Mouse (Mus musculus) spleen, adult 12 weeks (tissue): ENCODE data around the gene Polr3e.

Experiments used
- DNase-seq: peaks from one replicate; pipeline ENCODE4 v3.0.0; 2022; ENCODE audit warnings: low spot score

The Polr3e gene

DNA sequence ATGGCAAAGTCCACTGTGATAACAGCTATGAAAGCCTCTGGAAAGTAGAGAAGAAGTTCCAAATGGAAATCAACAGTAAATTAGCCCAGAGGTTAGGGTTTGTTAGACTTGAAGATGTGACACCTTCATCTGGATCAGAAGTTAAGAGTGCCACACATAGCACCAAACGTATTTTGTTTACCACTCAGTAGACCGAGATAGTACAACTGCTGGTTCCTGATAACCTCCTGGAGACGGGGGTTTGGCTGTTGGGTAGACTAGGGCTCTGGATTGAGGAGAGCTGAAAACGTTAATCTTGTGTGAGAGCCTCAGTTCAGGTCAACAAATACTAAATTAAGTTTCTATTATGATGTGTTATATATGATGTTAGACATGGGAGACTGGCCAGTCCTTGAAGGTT is 62.5 kb downstream of the Polr3e start:
- peak; percentile 54 for DNase-seq

- peak; percentile 70 for DNase-seq
Observed at GRCm38 (mm10) chr7:120980931-120981924, 63.7 kb downstream of the Polr3e start.

- peak; percentile 95 for DNase-seq
Observed at GRCm38 (mm10) chr7:120982200-120982841, 64.8 kb downstream of the Polr3e start, which contains the start of the genes Cdr2 and Mfsd13b. Cdr2 (minus strand) TSS chr7:120982312. Mfsd13b (plus strand) TSS chr7:120982509.

DNA sequence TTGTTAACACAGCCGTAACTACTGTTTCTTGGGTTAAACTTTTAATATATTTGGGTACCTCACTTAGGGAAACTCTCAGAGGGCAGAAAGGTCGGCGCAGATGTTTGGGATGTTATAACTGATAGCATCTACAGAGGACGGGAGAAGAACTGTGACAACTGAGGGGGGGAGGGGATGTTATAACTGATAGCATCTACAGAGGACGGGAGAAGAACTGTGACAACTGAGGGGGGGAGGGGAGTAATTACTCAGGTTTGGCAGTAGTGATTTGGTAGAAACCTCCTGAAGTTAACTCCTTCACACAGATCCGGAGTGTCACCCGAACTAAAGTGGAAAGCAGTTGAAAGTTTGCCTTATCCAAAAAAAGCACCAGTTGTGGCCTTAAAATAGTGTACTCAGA is 65.4 kb downstream of the Polr3e start:
- DNase-seq, result no peak

DNA sequence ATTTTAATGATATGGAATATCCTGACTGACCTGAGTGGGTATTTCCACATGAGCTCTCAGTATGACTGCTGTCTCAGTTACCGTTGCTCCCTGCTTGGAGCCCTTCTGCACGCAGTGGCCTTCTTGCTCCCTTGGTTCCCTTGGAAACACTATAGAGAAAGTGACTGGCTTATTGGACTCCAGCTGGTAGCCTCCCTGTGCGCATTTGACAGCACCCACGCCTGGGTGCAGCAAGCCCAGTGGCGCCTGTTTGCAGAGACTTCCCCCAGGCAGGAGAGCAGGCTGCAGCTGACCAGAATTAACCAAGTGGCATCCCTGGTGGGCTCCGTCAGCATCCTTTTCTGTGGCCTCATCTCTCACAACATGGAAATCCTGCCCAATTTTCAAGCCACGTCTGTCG is 73.6 kb downstream of the Polr3e start:
- DNase-seq, result no peak
